Mouse (Mus musculus) testis, adult 2 months (tissue): ENCODE data around the gene Fam72a.

Experiments used
- CTCF ChIP-seq: fragments of 200-500 bp; IDR thresholded peaks from 2 replicates; pipeline ENCODE4 v1.5.1; 2012; ENCODE audit warnings: low read depth, mild to moderate bottlenecking, inconsistent platforms, low read length, moderate library complexity; ENCODE audit not compliant: control insufficient read depth, insufficient read depth, insufficient replicate concordance
- POLR2A ChIP-seq: fragments of 200-500 bp; IDR thresholded peaks from 2 replicates; pipeline ENCODE4 v1.6.1; 2012; ENCODE audit warnings: low read depth, mild to moderate bottlenecking, inconsistent platforms, low read length, moderate library complexity; ENCODE audit not compliant: control insufficient read depth

GRCm38 (mm10) chr1:131580389-131580788 lies 52.7 kb downstream of the Fam72a start:
- TF ChIP-seq CTCF, result no peak
- TF ChIP-seq POLR2A, result no peak
